Mouse (Mus musculus) gonadal fat pad, adult 2 months (tissue): ENCODE data around the gene Crebrf. TPM values are rescaled to one million over a fixed set of nuclear protein-coding genes. Genes with fewer than 3 reads are reported as not detected.

Source experiments
- DNase-seq: peaks from one replicate; pipeline ENCODE4 v3.0.0-alpha.2; 2012; ENCODE audit warnings: low read depth
- polyA plus RNA-seq: library from polyadenylated mRNA; depleted of rRNA; stranded (reverse); fragments of >200 nt; gene quantifications from 2 replicates; pipeline ENCODE4 v1.2.3, GENCODE M21; 2012

Gene Crebrf
- polyA plus RNA-seq, 1 experiment, result 9.6 TPM

GRCm38 (mm10) chr17:26778430-26779100 is 63.1 kb downstream of the Crebrf start:
- no peak for DNase-seq

DNA sequence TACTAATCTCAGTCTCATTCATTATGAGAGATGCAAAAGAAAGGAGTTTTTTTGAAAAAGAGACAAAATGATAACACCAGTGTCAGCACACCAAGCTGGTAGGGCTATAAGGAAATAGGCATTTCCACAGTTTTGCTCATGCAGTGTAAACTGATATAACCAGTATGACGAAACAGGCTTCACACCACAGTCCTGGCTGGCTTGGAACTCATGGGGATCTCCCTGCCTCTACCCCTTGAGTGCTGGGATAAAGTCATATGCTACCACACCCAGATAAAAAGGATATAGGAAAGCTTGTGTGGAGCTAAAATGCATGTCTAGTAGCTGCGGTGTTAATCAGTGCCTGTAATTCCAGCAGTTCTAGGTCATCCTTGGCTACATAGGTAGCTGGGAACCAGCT is 64.0 kb downstream of the Crebrf start:
- DNase-seq, result no peak

DNA sequence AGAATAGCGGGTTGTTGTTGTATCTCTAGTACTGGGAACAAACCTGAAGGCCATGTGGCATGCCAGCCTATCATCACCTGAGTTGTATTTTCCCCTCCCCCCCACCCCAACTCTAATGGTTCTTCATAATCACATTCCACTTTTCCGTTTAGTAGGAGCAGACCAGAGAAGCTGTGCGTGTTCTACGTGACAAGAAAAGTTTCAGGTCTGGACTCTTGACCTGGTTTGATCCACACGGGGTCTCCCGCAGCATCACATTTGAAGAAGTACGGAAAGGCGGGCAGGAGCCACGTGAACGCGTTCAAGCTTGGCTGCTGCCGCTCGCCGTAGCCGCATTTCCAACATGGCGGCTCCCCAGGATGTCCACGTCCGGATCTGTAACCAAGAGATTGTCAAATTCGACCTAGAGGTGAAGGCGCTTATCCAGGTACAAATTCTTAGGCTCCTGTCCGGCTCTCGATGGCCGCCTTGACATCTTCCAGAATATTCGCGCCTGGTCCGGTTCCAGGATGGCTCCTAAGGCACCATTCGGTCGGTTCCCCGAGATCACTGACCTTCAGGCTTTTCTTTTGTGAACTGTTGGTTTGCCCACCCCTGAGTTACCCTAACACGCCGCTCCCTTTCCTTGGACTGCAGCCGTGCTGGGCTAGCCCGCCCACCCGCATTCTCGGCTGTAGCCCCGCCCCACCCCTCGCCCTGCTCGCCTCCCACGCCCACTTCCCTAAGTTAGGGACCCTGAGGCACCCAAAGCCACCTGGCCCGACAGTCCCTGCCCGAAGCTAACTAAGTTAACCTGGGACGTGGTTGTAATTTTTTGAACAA is 65.5 kb downstream of the Crebrf start, which contains the start of gene Bnip1:
TSS of gene Bnip1 (plus strand) at position 317 of the 822 bp plus-strand sequence.
- no peak for DNase-seq

DNA sequence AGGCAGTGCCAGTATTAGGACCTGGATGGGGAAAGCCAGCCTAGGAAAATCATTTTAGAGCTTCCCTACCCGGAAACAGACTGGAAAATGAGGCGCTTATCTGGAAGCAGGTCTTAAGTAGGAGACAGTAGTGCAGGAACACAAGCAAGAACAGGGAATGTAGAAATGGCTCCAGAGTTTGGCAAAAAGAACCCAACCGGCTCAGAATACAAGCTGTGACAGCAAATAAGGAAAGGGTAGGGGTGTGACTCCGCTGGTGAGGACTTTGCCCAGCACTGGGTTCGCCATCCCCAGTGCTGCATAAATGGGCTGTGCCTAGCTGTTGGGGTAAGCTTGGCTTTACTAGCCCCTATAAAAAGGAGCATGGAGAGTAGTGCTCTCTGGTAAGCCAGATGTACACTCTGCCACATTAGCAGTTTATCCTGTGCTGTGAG is 66.2 kb downstream of the Crebrf start:
- DNase-seq, result no peak

GRCm38 (mm10) chr17:26784525-26784924 is 69.1 kb downstream of the Crebrf start:
- DNase-seq, result no peak

- no peak for DNase-seq
Measured at GRCm38 (mm10) chr17:26786586-26786985, 71.1 kb downstream of the Crebrf start.

- no peak for DNase-seq
Measured at GRCm38 (mm10) chr17:26788986-26789385, 73.5 kb downstream of the Crebrf start.

DNA sequence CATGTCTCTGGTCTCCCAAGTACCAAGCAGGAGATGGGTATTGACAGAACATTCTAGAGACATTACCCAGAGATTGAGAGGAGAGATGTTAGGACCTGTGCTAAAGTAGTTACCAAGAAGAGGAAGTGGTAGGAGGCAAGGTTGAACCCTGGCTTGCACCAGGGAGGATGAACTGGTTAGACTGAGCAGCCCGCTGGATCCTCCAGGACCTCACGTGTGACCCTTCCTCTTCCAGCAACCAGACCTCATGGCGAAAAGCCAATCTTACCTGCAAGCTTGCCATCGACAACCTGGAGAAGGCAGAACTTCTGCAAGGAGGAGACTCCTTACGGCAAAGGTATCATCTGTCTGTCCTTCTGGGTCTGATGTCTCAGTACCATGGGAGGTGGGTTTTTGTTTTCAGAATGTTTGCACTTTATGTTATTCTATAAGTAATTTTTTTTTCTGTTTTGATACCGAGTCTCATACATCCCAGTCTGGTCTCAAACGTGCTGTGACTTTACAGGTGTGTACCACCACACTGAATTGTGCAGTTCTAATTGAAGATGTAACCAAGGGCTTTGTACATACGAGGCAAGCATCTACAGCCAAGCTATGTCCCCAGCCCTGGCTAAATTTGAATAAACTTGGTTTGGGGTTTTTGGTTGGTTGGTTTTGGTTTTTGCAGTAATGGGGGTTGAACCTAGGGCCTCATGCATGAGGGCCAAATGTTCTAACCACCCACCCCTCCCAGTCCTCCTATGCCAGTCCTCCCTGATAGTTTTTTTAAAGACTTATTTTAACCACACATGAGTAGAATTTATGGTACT is 74.2 kb downstream of the Crebrf start:
- DNase-seq, result no peak

DNA sequence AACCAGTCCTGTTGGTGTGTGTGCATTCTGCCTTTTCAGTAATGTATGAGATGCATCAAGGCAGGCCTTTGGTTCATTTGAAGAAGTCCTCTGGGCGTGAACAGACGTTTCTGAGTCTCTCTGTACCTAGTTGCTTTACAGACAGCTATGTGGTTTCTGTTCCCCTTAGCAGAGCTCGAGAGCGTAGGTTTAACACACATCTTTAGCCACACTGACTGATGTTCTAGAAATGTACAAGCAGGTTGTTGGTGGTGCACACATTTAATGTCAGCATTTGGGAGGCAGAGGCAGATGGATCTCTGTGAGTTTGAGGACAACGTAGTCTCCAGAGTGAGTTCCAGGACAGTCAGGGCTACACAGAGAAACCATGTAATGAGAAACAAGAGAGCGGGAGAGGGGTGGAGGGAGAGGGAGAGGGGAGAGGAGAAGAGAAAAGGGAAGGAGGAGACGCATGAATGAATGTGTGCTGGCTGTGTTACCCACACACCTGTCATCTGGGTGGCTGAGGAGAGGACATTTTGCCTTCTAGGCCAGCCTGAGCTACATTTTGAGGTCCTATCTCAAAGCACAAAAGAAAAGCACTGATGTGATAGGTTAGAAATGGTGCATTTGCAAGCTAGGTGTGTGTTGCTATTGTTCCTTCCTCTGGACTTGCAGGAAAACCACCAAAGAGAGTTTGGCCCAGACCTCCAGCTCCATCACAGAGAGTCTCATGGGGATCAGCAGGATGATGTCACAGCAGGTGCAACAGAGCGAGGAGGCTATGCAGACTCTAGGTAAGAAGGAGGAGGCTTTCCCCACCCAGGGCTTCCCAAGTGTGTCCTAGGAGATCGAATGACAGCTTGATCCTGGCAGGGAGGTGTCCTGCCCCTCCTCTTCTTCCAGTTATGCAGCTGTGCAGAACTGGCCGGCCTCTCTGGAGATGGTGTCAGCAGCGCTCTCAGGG is 75.1 kb downstream of the Crebrf start:
- no peak for DNase-seq

DNA sequence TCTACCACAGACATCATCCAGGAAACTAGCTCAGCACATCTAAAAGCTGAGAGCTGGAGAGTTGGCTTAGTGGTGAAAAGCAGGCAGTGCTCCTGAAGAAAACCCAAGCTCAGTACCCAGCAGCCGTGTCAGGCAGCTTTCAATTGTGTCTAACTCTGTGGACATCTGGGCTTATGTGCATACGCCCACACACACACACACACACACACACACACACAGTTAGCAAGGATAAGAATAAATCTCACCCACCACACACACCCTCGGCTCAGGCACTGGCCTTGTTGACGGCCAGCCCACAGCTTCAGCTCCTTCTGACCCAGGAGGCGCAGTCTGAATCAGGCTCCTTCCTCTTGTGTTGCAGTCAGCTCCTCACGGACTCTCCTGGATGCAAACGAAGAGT is 76.1 kb downstream of the Crebrf start:
- no peak for DNase-seq

GRCm38 (mm10) chr17:26792096-26792495 is 76.6 kb downstream of the Crebrf start:
- no peak for DNase-seq

GRCm38 (mm10) chr17:26793068-26793765 is 77.8 kb downstream of the Crebrf start:
- DNase-seq, result no peak

- DNase-seq, result no peak
Measured at GRCm38 (mm10) chr17:26794744-26795143, 79.3 kb downstream of the Crebrf start.

DNA sequence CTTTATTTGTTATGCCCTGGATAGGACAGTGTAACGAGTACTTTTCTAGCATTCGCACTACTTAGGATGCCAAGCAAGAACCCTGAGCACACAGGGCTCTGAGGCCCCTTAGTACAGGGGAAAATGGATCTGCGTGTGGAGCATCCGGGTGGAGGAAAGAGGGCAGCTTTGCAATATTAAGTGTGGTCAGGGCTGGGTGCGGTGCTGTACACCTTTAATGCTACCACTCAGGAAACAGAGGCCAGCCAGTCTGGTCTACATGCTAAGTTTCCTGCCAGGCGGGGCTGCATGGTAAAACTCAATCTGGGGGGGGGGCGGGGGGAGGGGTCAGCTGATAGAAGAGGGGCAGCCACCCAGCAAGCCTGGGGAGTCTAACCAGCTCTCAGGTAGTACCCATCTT is 79.9 kb downstream of the Crebrf start:
- DNase-seq, result no peak

- no peak for DNase-seq
Measured at GRCm38 (mm10) chr17:26797379-26798128, 82.1 kb downstream of the Crebrf start.

DNA sequence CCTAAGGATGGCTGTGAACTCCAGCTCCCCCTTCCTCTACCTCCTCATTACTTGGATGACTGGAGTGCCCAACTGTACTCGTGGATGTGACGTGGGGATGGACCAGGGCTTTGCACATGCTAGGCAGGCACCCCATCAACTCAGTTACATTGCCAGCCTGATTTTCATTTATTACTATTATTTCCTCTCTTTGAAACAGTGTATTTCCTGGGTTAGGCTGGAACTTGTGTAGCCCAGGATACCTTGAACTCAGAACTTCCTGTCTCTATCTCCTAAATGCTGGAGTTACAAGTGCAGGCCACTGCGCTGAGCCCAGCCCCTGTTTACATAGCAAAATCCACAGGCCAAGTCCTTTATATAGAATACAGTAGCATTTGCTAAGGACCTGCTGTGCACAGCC is 87.4 kb downstream of the Crebrf start:
- no peak for DNase-seq

DNA sequence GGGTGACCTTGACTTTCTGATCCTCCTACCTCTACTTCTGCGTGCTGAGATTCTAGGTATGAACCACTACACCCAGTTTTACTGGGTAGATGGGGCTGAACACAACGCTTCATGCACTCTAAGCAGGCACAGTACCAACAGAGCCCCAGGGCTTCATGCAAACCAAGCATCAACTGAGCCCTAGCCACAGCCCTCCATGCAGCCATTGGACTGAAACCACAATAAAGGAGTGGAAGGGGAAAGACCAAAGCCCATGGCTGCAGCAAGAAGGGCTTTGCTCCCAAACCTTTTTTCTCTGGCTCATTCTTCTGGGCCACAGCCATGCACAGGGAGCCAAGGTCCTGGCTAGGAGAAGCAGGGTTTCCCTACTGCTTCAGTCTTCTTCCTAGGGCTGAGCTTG is 97.2 kb downstream of the Crebrf start:
- no peak for DNase-seq

DNA sequence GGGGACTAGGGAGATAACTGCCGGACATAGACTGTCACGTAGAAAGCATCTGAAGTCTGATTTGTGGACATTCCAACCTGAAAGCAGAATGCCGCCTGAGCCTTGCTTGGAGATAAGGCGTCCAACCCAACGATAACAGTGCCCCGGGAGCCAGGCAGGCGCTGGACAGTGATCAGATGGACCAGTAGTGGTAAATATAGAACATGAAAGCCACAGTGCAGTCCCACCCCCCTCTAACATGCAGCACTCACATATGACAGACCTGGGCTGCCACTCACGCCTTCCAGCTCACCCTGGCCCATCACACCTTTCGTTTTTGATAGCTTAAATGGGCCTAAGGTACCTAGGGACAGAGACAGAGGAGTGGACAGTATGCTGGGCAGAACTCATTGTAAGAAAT is 98.0 kb downstream of the Crebrf start:
- no peak for DNase-seq

DNA sequence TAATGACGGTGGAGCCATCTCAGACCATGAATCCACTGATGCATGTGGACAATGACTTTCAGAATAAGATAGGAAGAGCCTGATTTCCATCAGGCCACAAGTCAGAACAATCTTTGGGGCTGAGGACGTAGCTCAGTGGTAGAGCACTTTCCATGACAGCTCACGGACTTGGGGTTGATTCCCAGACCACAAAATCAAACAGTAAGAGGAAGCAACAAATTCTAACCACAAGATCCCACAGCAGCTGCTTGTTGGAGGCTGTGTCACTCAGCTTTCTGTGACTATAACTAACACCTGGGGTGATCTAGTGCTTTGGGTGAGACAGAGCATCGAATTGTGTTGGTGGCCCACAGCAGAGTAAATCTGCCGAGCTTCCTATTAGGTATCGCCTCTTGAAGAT is 101.4 kb downstream of the Crebrf start:
- no peak for DNase-seq

- no peak for DNase-seq
Measured at GRCm38 (mm10) chr17:26817776-26818175, 102.3 kb downstream of the Crebrf start.
